Mouse (Mus musculus) kidney, adult 2 months (tissue): ENCODE results near the gene Stn1.

Experiments used
- CTCF ChIP-seq: fragments of 200-500 bp; conservative IDR thresholded peaks from 2 replicates; pipeline ENCODE4 v1.5.1; 2011; ENCODE audit warnings: low read depth, mild to moderate bottlenecking, control low read depth, low read length, moderate library complexity, mixed read lengths; ENCODE audit not compliant: insufficient read depth, insufficient read length
- POLR2A ChIP-seq: fragments of 200-500 bp; IDR thresholded peaks from one replicate; pipeline ENCODE4 v1.6.1; 2011; ENCODE audit warnings: low read depth, low read length, control low read depth

- no peak for TF ChIP-seq CTCF
- TF ChIP-seq POLR2A = no peak
Observed at GRCm38 (mm10) chr19:47545528-47545927, 8.2 kb upstream of the Stn1 start.
